Mouse (Mus musculus): ENCODE measurements around the gene Focad.

Focad gene

GRCm38 (mm10) chr4:88155490-88156160 lies 61.2 kb downstream of the Focad start:
- no peak for DNase-seq (ENCODE audit: low read depth, low spot score)

DNA sequence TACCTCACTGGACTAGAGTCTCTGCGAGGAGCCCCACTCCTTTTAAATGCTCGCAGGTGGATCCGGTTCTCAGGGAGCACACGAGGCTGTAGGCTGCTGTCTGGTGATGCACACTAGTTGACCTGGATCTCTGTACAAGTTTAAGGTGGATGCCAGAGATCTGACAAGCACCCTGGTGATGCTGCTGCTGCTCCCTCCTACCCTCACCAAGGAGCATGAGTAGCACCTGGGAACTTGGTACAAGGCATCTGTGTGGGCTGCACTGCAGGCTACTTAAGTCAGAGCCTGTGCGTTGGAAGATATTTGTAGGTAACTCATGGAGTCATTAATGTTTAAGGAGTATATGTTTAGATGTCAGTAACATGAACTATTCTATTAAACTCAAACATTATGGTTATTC lies 62.5 kb downstream of the Focad start:
- DNase-seq (ENCODE audit: low read depth, low spot score), result no peak

DNA sequence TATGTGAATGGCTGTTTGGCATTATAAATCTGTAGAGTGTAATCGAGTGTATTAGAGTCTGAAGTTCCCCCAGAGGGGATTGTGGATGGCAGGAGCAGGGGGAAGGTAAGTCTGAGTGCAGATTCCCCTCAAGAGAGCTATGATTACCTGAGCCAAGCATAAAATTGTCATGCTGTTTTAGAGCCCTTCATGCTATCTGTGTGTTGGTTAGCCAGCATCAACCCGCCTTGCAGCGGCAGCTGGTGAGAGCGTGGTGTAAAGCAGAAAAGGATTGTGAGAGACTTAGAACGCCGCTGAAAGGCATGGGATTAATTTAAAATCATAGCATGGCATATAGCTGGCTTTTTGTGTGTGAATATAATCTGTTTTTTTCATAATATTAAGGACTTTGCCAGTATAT lies 63.2 kb downstream of the Focad start:
- DNase-seq (ENCODE audit: low read depth, low spot score), result no peak

DNA sequence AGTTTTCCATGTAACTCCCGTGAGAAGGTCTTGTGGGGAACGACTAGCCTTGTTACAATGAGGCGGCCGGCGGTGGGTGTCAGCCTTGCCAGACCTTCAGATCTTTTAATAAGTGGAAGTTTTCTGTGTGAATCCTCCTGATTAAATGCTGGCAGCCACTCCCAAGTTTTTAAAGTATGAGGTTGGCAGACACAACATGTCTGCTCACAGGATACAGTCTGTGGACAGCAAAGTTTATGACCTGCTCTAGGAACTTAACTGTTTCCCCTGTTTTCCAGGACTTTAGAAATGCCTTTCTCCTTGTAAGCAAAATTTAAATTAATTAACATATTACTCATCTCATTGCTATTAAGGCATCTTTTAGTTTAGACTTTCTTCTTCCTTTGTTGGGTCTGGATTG lies 64.8 kb downstream of the Focad start:
- no peak for DNase-seq (ENCODE audit: low read depth, low spot score)

DNA sequence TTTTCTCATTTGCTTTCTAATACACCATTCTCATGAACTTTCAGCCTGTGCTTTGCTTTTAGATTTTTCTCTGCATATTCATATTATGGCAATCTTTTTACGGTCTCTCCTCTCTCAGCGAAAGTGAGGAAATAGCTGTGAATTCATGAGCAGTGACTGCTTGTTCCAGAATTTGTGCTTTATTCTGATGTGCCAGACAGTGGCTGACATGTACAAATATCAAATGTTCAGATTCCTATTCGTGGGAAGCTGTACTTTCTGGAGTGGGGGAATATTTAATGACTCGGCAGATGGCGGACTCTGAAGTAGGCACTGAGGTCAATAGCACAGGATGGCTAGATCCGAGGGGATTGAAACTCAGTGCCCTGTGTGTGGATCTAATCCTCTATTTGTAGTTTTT lies 65.3 kb downstream of the Focad start:
- no peak for DNase-seq (ENCODE audit: low read depth, low spot score)

GRCm38 (mm10) chr4:88163511-88164247 lies 69.2 kb downstream of the Focad start:
- DNase-seq (ENCODE audit: low read depth, low spot score), result no peak

DNA sequence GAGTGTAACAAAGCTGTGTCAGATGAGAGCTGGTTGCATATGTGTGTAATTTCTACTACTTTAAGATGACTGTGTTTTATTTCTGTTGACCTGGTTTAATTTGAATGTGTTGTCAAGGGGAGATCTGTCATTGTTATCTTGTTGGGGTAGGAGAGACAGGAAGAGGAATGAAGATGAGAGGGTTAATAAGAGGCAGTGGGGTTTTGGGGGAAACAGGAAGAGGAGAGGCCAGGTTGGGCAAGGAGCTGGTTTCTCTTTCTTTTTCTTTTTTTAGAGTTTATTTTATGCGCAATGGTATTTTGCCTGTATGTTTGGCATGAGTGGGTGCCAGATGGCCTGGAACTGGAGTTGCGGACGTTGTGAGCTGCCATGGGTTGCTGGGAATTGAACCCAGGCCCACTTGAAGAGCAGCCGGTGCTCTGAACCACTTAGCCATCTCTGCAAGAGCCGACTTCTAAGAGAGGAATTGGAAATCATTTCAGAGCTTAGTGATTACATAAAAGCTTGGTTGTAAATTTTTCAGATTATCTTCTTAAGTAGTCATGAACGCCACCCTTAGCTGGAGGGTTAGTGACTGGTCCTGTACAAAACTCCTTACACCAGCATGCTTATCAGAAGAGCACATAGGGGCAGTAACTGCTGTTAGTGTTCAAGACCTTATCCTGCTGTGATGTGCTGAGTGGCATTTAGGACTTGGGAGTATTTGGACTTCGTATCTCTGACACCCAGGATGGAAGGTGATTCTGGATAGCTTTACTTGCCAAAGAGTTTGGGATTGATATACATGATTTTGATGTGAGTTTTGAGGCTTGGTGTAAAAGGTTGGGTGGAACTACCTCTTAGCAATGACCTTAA lies 72.8 kb downstream of the Focad start:
- no peak for DNase-seq (ENCODE audit: low read depth, low spot score)

DNA sequence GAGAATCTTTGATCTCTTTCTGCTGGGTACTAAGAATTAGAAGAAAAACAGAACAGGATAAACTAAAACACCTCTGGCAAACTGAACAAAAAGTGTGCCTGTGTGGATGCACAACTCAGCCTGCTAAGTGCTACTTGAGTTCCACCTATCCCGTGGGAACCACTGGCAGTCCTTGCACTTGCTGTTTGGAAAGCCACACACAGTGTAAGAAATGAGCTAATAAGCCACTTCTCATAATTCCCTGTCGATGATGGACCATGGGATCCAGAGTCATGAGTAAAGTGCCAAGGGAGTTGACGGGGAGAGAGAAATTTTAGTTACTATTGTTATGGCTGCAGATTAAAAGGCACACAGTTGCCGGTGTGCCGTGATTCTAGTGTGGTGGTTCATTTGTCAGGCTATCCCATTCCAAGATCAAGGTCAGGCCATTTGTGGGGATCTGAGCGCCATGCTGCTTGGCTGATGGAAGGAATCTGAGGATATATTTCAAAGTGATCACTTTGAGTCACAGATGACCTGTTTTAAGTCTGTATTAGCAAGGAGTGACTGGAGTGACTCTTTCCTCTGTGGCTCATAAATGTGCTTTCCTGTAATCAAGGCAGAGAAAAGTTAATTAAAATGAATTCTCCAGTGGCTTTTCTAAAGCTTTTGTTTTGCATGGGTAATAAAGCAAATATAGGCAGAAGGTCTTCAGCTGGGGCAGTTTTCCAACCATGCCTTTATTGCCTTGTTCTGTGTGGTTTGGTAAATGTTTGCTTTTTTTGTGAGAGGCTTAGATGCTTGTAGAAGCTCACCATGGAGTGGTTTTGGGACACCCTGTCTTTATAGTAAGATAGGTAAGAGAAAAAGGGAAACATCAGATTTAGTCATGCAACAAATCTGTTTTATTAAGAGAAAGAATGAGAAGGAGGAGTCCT lies 80.9 kb downstream of the Focad start:
- no peak for DNase-seq (ENCODE audit: low read depth, low spot score)

- no peak for DNase-seq (ENCODE audit: low read depth, low spot score)
Observed at GRCm38 (mm10) chr4:88179296-88179695, 84.9 kb downstream of the Focad start.

- no peak for DNase-seq (ENCODE audit: low read depth, low spot score)
Observed at GRCm38 (mm10) chr4:88184293-88184692, 89.9 kb downstream of the Focad start.

GRCm38 (mm10) chr4:88185872-88186426 lies 91.5 kb downstream of the Focad start:
- DNase-seq (ENCODE audit: low read depth, low spot score), result no peak

- DNase-seq (ENCODE audit: low read depth, low spot score), result no peak
Observed at GRCm38 (mm10) chr4:88187649-88188048, 93.2 kb downstream of the Focad start.

- DNase-seq (ENCODE audit: low read depth, low spot score), result no peak
Observed at GRCm38 (mm10) chr4:88189495-88189894, 95.1 kb downstream of the Focad start.

GRCm38 (mm10) chr4:88194256-88194655 lies 99.8 kb downstream of the Focad start:
- no peak for DNase-seq (ENCODE audit: low read depth, low spot score)

- no peak for DNase-seq (ENCODE audit: low read depth, low spot score)
Observed at GRCm38 (mm10) chr4:88195898-88196495, 101.6 kb downstream of the Focad start.

- DNase-seq (ENCODE audit: low read depth, low spot score), result no peak
Observed at GRCm38 (mm10) chr4:88196500-88196912, 102.1 kb downstream of the Focad start.

DNA sequence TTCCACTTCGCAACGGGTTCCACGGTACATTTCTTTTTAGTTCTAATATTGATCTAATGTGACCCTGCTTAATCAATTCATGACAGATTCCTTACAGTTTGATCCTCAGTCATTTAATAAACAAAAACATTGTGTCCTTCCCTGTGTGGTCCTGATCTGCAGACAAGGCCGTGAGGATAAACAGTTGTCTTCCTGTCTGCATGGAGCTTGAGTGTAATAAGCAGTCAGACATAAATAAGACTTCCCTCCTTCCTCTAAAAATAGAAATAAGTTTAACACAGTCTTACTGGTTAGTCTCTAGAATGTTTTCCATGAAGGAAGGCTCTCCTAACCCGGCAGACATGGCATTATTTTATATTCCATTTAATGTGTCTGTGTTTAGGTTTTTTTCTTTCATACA lies 102.8 kb downstream of the Focad start:
- DNase-seq (ENCODE audit: low read depth, low spot score), result no peak

GRCm38 (mm10) chr4:88199186-88199585 lies 104.8 kb downstream of the Focad start:
- no peak for DNase-seq (ENCODE audit: low read depth, low spot score)

GRCm38 (mm10) chr4:88201047-88201446 lies 106.6 kb downstream of the Focad start:
- DNase-seq (ENCODE audit: low read depth, low spot score), result no peak

DNA sequence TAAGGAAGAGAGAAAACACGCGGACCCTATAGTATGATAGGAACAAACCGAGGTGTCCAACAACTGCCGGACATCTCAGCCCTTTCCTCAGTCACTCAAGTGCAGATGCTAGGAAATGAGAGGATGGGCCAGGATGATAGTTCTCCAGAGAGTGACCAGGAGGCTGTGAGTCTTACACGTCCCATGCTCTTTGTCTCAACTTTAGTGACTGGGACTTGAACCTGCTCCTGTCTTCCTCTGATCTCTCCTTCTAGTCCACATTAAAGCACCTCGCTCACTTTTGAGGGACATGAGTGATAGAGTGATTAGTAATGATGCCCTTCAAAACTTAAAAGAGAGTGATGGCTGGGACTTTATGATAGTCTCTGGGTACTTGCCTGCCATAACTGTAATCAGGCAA lies 114.2 kb downstream of the Focad start:
- DNase-seq (ENCODE audit: low read depth, low spot score), result no peak

Measured in embryo, embryonic 11.5 days (tissue).